Mouse (Mus musculus) NIH3T3 (cell line): ENCODE results near the gene Fam155a.
"Not testable (repeated sequence)": the region's sequence is repeated elsewhere in the genome, so short reads cannot be mapped to it uniquely, and the experiment has no call there.

Source experiments
- DNase-seq: peaks from one replicate; pipeline ENCODE4 v3.0.0-alpha.2; 2012; ENCODE audit warnings: low read depth

Gene Fam155a

DNA sequence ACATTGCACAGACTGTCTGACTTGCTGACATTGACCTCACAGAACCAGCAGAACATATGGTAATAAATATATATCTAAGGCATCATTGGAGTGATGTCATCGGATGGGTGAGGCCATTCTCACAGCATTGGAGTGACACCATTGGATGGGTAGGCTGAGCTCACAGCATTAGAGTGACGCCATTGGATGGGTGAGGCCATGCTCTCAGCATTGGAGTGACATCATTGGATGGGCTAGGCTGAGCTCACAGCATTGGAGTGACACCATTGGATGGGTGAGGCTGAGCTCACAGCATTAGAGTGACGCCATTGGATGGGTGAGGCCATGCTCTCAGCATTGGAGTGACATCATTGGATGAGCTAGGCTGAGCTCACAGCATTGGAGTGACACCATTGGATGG is 110.9 kb downstream of the Fam155a start:
- DNase-seq, result not testable (repeated sequence)

GRCm38 (mm10) chr8:9656901-9657300 is 114.1 kb downstream of the Fam155a start:
- no peak for DNase-seq

- DNase-seq, result no peak
Measured at GRCm38 (mm10) chr8:9654826-9655225, 116.1 kb downstream of the Fam155a start.

- DNase-seq, result no peak
Measured at GRCm38 (mm10) chr8:9653643-9654042, 117.3 kb downstream of the Fam155a start.

GRCm38 (mm10) chr8:9638162-9638561 is 132.8 kb downstream of the Fam155a start:
- no peak for DNase-seq

DNA sequence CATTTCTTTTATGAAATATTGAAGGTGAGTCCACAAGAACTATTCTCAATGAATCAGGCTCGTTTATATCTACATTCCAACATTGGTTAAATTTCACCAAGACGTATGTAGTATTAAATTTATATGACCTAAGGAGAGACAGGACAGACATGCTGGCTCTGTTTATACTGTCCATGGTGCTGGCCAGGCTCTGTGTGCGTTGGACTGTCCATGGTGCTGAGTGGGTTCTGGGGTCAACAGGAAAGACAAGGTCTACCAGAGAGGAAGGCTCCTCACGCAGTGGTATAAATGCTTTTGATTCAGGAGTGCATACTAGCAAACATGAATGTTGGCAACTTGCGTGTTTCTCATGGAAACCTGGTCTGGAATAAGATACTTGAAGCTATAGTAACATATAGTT is 135.7 kb downstream of the Fam155a start:
- no peak for DNase-seq

DNA sequence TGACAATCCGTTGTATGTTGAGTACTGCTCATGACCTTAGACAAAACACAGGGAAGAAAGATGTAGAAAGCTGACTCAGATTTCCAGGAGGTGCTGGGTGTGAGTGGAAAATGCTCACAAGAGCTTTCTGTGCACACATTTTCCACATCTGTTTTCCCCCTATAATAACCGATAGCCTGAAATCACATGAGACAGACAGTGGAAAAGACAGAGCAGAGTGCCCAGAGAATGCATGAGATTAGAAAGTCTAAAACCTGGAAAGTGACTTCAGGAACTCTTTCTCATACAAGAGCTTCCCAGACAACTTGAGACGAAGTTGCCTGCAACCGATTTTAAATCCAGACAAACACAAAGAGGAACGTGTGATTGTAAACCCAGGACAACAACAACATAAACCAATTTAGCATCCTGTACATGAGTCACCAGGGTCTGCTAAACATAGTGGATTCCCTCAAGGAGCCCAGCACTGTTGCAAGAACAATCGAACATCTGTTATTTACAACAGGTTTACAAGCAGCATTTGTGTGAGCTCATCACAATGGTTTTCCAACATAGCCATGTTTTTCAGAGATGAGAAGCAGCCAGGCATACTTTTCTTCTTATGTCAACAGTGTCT is 163.8 kb downstream of the Fam155a start:
- DNase-seq, result no peak

DNA sequence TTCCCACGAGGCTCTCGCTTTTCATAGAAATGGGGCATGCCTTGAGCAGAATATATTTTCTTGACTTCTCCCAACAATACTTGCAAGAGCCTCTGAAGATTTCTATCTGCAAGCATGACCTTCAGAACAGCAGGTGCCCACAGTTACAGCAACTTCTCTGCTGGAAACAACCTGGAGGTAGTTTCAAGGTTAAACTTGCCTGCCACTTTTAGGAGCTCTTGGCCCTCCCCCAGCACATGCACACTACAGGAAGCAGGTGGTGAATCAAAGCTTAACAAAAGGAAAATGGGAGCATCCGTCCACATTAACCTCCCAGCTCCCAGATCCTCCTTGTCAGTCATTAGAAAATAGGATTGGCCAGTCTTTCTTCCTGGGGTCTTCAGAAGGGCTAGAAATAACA is 175.0 kb downstream of the Fam155a start:
- DNase-seq, result no peak

- DNase-seq, result no peak
Measured at GRCm38 (mm10) chr8:9581836-9582235, 189.1 kb downstream of the Fam155a start.

- peak; percentile 14 for DNase-seq
Measured at GRCm38 (mm10) chr8:9580192-9580591, 190.8 kb downstream of the Fam155a start.

GRCm38 (mm10) chr8:9571977-9572376 is 199.0 kb downstream of the Fam155a start:
- no peak for DNase-seq

DNA sequence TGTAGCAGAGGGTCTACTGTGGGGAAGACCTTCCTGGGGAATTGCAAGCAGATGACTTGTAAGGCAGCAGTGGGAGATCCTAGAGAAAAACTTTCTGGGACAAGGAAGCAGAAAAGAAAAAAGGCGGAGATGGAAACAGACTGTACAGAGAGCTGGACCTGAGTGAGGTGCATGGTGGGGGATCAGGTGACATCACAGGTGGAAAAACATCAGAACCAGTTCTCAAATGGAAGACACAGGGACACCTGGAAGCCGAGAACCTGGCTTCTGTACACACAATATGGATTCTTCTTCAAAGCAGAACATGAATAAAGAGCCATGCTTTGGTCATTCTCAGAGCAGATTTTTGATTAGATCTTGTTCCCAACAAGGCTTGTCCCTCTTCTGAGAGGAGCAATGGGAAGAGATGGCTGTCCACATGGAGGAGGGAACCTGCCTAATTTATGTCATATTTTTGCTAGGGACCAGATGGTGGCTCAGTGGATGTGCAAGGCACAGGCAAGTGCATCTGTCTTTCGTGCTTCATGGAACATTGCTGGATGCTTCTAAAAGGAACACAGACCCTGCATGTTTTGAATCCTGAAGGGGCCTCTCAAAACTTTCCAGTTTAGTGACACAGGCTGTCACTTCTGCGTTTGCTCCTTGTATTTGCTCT is 201.3 kb downstream of the Fam155a start:
- DNase-seq, result no peak

GRCm38 (mm10) chr8:9549199-9549598 is 221.8 kb downstream of the Fam155a start:
- DNase-seq, result no peak

DNA sequence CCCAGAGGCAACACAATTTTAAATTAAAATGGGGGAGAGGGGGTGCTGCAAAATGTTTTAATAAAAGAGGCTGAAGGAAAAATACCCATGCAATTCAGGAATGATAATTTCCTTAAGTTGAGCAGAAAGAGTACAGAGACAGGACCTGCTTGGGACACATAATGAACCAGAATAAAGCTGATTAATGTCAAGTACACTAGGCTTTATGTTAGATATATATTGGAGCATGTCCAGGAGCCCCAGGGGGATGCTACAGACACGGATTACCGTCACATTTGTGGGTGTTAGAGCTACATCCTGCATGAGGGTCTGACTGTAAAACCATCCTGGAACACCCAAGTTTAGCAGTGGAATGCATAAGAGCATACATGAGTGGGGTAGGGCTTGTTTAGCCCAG is 223.4 kb downstream of the Fam155a start:
- no peak for DNase-seq

GRCm38 (mm10) chr8:9546919-9547557 is 223.9 kb downstream of the Fam155a start:
- DNase-seq, result no peak

GRCm38 (mm10) chr8:9546429-9546828 is 224.5 kb downstream of the Fam155a start:
- no peak for DNase-seq

- no peak for DNase-seq
Measured at GRCm38 (mm10) chr8:9545665-9546064, 225.3 kb downstream of the Fam155a start.

GRCm38 (mm10) chr8:9535730-9536372 is 235.1 kb downstream of the Fam155a start:
- DNase-seq, result no peak

DNA sequence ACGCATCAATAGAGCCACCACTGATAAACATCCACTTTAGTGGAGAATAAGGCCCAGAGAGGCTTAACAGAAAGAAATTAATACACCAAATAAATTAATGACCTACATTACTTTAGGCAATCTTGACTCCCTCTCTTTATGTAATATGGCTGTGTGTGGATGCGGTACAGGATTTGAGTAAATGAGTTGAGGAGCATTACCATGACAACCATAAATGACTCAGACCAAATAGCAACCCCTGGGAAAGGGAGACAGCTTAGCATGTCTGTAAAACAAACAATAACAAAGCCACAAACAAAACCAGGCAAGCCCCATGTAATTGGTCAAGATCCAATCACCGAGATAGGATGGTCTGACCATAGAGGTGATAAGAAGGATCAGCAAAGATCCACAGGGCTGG is 244.4 kb downstream of the Fam155a start:
- DNase-seq, result no peak

- DNase-seq, result no peak
Measured at GRCm38 (mm10) chr8:9521577-9521976, 249.4 kb downstream of the Fam155a start.

DNA sequence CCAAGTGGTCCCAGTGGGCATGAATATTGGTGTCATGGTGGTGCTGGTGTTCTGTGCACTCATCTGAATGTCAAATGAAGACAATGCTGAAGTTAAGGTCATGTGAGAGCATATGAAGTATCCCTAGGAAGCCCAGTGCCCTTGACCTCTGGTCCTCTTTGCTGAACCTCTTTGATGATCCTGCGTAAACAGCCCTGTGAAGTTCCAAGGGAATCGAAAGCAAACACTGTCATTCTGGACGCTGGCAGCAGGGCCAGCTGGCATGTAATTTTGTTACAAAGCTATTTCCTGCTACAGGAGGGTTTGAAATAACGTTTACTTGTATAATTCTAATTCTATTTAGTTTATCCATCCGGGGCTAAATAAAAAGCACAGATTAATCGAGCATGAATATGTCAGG is 270.2 kb downstream of the Fam155a start:
- DNase-seq, result no peak

DNA sequence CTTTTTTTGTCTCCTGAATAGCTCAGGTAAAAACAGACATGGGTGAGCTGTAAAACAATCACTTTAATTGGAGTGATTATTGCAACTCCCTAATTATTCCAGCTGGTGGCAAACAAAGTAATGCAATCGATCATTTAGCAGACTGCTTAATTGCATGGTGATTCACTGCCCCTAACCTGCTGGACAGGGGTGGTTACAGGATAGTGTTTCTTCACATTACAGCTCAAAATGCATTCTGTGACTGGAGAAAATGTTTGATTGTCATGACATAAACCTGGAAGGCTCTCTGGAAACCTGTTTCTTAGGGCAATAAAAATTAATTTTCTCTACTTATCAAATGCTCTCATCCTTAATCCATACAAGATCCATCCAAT is 276.7 kb downstream of the Fam155a start:
- no peak for DNase-seq

GRCm38 (mm10) chr8:9493557-9494224 is 277.3 kb downstream of the Fam155a start:
- DNase-seq, result no peak
